Mouse (Mus musculus): ENCODE measurements around the gene Rfxank. TPM values are rescaled to one million over a fixed set of nuclear protein-coding genes. Genes with fewer than 3 reads are reported as not detected.
A peak's percentile ranks its signal among the peaks of the same experiment; 100 is the strongest.

Gene Rfxank
- polyA plus RNA-seq, 1 experiment from 2014 or later, result 7.4 TPM

DNA sequence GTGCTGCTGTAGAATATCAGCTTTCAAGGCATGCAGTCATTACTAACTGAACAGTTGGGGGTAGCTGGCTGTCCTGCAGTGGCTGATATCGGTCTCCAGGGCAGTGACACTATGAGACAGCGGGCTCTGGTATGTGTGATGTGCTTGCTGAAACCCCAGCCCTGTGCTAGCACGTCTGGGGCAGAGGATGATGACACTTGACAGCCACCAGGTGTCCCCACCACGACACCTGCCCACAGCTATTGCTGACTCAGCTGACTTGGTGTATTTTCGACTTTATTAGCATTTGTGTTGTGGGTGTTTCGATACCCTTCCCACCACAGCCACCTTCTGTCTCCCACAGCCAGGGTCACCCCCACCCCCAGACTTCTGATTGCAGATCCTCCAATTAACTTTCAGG is 34.4 kb downstream of the Rfxank start:
- H3K36me3 ChIP-seq (ENCODE audit: control insufficient read depth, insufficient read depth), result no peaks in the 10 kb centered on the region
- H3K9me3 ChIP-seq (replicated peaks; ENCODE audit: control insufficient read depth, low read length), result no peaks in the 10 kb centered on the region
- H3K27ac ChIP-seq (ENCODE audit: low read length), result no peak overlapping the region
- H3K9ac ChIP-seq (ENCODE audit: low read depth, low read length), result no peak overlapping the region
- no peak overlapping the region for H3K4me2 ChIP-seq (ENCODE audit: low read depth, low read length)
- H3K4me3 ChIP-seq (ENCODE audit: low read depth, low read length), result no peak overlapping the region
- no peaks in the 10 kb centered on the region for H3K27me3 ChIP-seq (ENCODE audit: control insufficient read depth, insufficient read depth, low read depth, low read length)
- 14% methylated on average over 6 of the region's 6 CpGs for WGBS (ENCODE audit: insufficient replicate concordance)
- 0 out of 2 replicates have a peak, but pooled peaks have one; percentile 39 for ATAC-seq (ENCODE audit: low read depth)
- H3K4me1 ChIP-seq (ENCODE audit: control insufficient read depth, low read depth, low read length), result no peaks in the 10 kb centered on the region

DNA sequence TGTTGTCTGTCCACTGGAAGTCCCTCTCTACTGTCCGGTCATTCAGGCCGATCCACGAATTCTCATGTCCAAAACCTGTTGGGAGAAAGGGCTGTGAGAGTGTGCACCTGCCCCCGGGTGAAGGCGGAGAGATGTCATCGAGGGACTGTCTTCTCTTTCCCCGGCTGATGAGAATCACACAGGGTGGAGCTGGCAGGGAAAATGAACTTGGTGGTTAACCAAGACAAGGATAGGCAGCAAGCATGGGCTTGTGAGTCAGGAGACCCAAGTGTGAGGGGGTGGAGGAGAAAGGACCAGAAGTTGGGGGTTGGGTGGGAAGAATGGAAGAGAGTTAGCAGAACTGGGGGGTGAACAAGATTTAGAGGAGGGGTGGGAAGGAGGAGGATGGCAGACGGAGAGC is 38.7 kb downstream of the Rfxank start:
- no peaks in the 10 kb centered on the region for H3K36me3 ChIP-seq (ENCODE audit: control insufficient read depth, insufficient read depth)
- WGBS (ENCODE audit: insufficient replicate concordance), result 57% methylated on average over 8 of the region's 8 CpGs
- H3K9me3 ChIP-seq (replicated peaks; ENCODE audit: control insufficient read depth, low read length), result no peaks in the 10 kb centered on the region
- no peak overlapping the region for H3K9ac ChIP-seq (ENCODE audit: low read depth, low read length)
- no peak overlapping the region for H3K27ac ChIP-seq (ENCODE audit: low read length)
- no peak overlapping the region for H3K4me3 ChIP-seq (ENCODE audit: low read depth, low read length)
- no peak for ATAC-seq (ENCODE audit: low read depth)
- no peak overlapping the region for H3K4me2 ChIP-seq (ENCODE audit: low read depth, low read length)
- no peaks in the 10 kb centered on the region for H3K4me1 ChIP-seq (ENCODE audit: control insufficient read depth, low read depth, low read length)
- H3K27me3 ChIP-seq (ENCODE audit: control insufficient read depth, insufficient read depth, low read depth, low read length), result no peaks in the 10 kb centered on the region

DNA sequence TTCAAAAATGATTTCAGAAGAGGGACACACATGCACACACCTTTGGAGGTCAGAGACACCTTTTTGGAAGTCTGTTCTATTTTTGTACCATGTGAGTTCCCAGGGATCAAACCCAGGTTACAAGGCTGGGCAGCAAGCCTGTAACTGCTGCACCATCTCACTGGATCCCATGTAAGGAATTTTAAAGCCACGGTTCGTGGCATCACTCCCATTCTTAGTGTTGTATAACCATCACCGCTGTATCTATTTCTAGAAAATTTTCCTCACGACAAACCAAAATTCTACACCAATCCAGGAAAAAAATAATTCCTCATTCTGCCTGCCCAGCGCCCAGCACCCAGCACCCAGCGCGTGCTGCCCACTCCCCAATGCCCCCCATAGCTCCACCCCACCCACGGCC is 39.7 kb downstream of the Rfxank start:
- Histone ChIP-seq H3K36me3 (ENCODE audit: control insufficient read depth, insufficient read depth) (no peaks in the 10 kb centered on the region), H3K9ac (ENCODE audit: low read depth, low read length) (no peak overlapping the region), H3K27me3 (ENCODE audit: control insufficient read depth, insufficient read depth, low read depth, low read length) (no peaks in the 10 kb centered on the region), H3K4me3 (ENCODE audit: low read depth, low read length) (no peak overlapping the region), H3K4me2 (ENCODE audit: low read depth, low read length) (no peak overlapping the region), H3K9me3 (replicated peaks; ENCODE audit: control insufficient read depth, low read length) (no peaks in the 10 kb centered on the region), H3K27ac (ENCODE audit: low read length) (no peak overlapping the region), H3K4me1 (ENCODE audit: control insufficient read depth, low read depth, low read length) (no peaks in the 10 kb centered on the region)
- no peak for ATAC-seq (ENCODE audit: low read depth)
- whole genome bisulfite sequencing (ENCODE audit: insufficient replicate concordance), result 53% methylated on average over 8 of the region's 8 CpGs

DNA sequence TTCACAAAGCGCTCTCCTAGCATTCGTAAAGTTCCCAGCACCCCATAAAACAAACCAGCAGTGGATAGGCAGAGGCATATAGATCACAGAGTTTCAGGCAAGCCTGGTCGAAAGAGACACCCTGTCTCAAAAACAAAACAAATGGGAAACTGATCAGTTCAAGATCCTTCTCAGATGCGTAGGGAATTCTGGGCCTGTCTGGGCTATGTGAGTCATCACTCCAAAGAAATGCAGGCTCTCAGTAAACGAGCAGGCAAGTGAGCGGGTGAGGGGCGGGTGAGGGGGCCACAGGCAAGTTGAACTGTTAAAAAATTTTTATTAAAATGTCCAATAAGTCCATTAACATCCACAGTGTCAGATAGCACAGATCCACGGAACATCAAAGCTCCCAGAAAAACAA is 46.2 kb downstream of the Rfxank start:
- peaks cover 28% of the 10 kb centered on the region for H3K27me3 ChIP-seq (ENCODE audit: control insufficient read depth, insufficient read depth, low read depth, low read length)

DNA sequence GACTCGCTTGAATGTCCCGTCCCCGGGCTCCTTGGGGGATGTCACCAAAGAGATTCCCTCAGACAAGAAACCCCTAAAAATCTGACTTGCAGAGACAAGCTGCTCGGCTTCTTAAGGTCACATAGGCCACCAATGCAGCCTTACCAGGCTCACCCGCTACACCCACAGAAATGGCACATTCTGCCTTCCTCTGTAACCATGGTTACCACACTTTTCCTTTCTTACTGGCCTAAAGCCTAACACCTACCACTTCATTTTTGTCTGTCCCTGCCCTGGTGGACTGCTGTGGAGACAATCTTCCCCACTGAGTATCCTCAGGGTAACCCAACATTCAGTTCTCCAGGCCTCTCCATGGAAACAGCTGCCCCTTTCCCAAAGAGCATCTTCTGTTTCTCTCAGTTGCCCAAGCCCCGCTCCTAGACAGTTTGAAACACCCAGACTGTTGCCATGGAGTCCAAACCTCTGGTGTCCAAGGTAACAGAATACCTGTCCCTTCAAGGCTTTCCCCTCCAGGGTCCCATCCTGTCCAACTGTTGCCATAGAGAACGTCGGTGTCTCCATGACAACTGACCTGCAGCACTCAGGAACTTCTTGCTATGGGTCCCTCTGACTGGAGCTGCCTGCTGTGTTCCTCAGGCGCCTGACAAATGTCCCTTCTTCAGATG is 49.5 kb downstream of the Rfxank start:
- Histone ChIP-seq H3K27me3 (ENCODE audit: control insufficient read depth, insufficient read depth, low read depth, low read length) (peaks cover 62% of the 10 kb centered on the region), H3K9me3 (replicated peaks; ENCODE audit: control insufficient read depth, low read length) (no peaks in the 10 kb centered on the region), H3K9ac (ENCODE audit: low read depth, low read length) (no peak overlapping the region), H3K4me1 (ENCODE audit: control insufficient read depth, low read depth, low read length) (peaks cover 3% of the 10 kb centered on the region; the same call in 1 of the 2 replicates), H3K4me2 (ENCODE audit: low read depth, low read length) (no peak overlapping the region), H3K4me3 (ENCODE audit: low read depth, low read length) (no peak overlapping the region), H3K36me3 (ENCODE audit: control insufficient read depth, insufficient read depth) (no peaks in the 10 kb centered on the region), H3K27ac (ENCODE audit: low read length) (no peak overlapping the region)
- no peak for ATAC-seq (ENCODE audit: low read depth)
- WGBS (ENCODE audit: insufficient replicate concordance), result 54% methylated on average over 9 of the region's 9 CpGs

More for the DNA sequence above, 46.2 kb downstream of the Rfxank start:
- ATAC-seq (ENCODE audit: low read depth), result no peak
- Histone ChIP-seq H3K4me2 (ENCODE audit: low read depth, low read length) (no peak overlapping the region), H3K9ac (ENCODE audit: low read depth, low read length) (no peak overlapping the region), H3K36me3 (ENCODE audit: control insufficient read depth, insufficient read depth) (no peaks in the 10 kb centered on the region), H3K4me1 (ENCODE audit: control insufficient read depth, low read depth, low read length) (no peaks in the 10 kb centered on the region), H3K27ac (ENCODE audit: low read length) (no peak overlapping the region), H3K9me3 (replicated peaks; ENCODE audit: control insufficient read depth, low read length) (no peaks in the 10 kb centered on the region), H3K4me3 (ENCODE audit: low read depth, low read length) (no peak overlapping the region)
- WGBS (ENCODE audit: insufficient replicate concordance), result 49% methylated on average over 8 of the region's 8 CpGs

DNA sequence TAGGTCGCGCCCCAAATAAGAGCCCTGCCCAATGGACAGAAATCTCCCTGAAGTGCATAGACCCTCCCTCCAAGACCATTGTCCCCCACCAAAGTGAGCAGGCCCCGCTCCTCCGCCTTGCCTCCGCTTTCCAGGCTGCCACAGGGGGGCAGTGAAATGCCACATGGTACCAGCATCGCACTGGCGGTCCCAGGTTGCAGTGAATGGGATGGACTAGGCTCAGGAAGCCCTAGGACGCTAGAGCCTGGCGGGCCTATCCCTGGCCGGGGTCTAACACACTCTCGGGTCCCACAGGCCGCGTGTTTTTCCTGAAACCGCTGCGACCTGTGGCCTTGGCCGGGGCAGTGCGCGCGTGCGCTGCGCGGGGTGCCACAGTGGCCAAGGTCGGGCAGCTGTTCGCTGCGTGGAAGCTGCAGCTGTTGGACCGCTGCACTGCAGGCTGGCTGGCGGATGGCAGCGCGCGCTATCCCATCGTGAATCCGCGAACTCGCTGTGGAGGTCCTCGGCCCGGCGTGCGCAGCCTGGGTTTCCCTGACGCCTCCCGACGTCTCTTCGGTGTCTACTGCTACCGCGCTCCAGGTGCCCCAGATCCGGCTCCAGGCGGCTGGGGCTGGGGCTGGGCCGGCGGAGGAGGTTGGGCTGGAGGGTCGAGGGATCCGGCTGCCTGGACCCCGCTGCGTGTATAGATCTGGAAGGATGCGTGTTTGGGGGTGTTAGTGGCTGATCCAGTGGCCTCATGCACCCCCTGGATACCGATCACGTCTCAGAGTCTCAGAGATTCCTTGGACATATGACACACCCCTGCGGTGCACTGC is 50.9 kb downstream of the Rfxank start:
- H3K4me1 ChIP-seq (ENCODE audit: control insufficient read depth, low read depth, low read length), result peaks cover 3% of the 10 kb centered on the region; the same call in 1 of the 2 replicates
- no peak for ATAC-seq (ENCODE audit: low read depth)
- H3K36me3 ChIP-seq (ENCODE audit: control insufficient read depth, insufficient read depth), result no peaks in the 10 kb centered on the region
- 5% methylated on average over 56 of the region's 56 CpGs for WGBS (ENCODE audit: insufficient replicate concordance)
- no peak overlapping the region for H3K9ac ChIP-seq (ENCODE audit: low read depth, low read length)
- no peaks in the 10 kb centered on the region for H3K9me3 ChIP-seq (replicated peaks; ENCODE audit: control insufficient read depth, low read length)
- H3K4me2 ChIP-seq (ENCODE audit: low read depth, low read length), result no peak overlapping the region
- H3K4me3 ChIP-seq (ENCODE audit: low read depth, low read length), result no peak overlapping the region
- H3K27ac ChIP-seq (ENCODE audit: low read length), result no peak overlapping the region
- H3K27me3 ChIP-seq (ENCODE audit: control insufficient read depth, insufficient read depth, low read depth, low read length), result peaks cover 75% of the 10 kb centered on the region

DNA sequence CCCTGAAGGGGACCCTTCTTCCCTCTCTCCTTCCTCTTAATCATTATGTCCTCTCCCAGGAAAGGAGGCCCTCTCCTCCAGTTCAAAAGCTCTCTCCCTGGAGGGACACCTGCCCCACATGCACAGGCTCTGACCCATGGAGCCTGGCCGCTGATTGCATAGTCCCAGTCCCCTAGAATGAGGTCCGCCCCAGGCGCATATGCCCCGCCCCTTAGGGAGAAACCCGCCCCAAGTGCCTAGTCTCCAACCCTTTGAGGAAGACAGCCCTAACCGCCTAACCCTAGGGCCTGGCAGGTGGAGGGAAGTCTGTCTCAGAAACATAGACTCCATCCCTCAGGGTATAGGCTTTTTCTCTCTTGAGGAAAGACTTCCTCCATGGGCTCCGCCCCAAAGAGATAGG is 51.7 kb downstream of the Rfxank start:
- no peak overlapping the region for H3K4me2 ChIP-seq (ENCODE audit: low read depth, low read length)
- peaks cover 82% of the 10 kb centered on the region for H3K27me3 ChIP-seq (ENCODE audit: control insufficient read depth, insufficient read depth, low read depth, low read length)
- H3K36me3 ChIP-seq (ENCODE audit: control insufficient read depth, insufficient read depth), result no peaks in the 10 kb centered on the region
- ATAC-seq (ENCODE audit: low read depth), result no peak
- no peak overlapping the region for H3K4me3 ChIP-seq (ENCODE audit: low read depth, low read length)
- peaks cover 3% of the 10 kb centered on the region; the same call in 1 of the 2 replicates for H3K4me1 ChIP-seq (ENCODE audit: control insufficient read depth, low read depth, low read length)
- no peak overlapping the region for H3K27ac ChIP-seq (ENCODE audit: low read length)
- 4% methylated on average over 7 of the region's 7 CpGs for WGBS (ENCODE audit: insufficient replicate concordance)
- H3K9ac ChIP-seq (ENCODE audit: low read depth, low read length), result no peak overlapping the region
- H3K9me3 ChIP-seq (replicated peaks; ENCODE audit: control insufficient read depth, low read length), result no peaks in the 10 kb centered on the region

DNA sequence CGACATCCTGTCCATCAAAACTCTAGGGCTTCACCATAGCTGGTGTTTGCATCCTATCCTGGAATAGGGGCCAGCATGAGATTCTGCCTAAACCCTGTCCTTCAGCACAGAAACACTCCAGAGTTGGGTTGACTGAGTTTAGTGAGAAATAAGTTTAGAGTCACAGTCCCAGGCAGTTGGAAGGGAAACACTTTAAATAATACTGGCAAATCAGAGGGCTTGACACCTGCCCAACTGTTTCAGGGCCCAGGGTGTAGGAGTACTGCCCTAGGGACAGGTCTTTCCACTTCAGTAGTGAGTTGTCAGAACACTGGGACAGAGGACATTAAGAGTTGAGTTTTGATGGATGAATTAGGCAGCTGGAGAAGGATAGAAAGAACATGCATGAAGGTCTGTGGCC is 52.8 kb downstream of the Rfxank start:
- Histone ChIP-seq H3K27ac (ENCODE audit: low read length) (no peak overlapping the region), H3K9ac (ENCODE audit: low read depth, low read length) (no peak overlapping the region), H3K4me3 (ENCODE audit: low read depth, low read length) (no peak overlapping the region), H3K27me3 (ENCODE audit: control insufficient read depth, insufficient read depth, low read depth, low read length) (peaks cover 82% of the 10 kb centered on the region), H3K9me3 (replicated peaks; ENCODE audit: control insufficient read depth, low read length) (no peaks in the 10 kb centered on the region), H3K36me3 (ENCODE audit: control insufficient read depth, insufficient read depth) (no peaks in the 10 kb centered on the region), H3K4me2 (ENCODE audit: low read depth, low read length) (no peak overlapping the region), H3K4me1 (ENCODE audit: control insufficient read depth, low read depth, low read length) (peaks cover 3% of the 10 kb centered on the region; the same call in 1 of the 2 replicates)
- WGBS (ENCODE audit: insufficient replicate concordance), result 24% methylated on average over 1 of the region's 1 CpGs
- ATAC-seq (ENCODE audit: low read depth), result no peak
